Mouse (Mus musculus) left cerebral cortex, postnatal 36 days (tissue): ENCODE measurements around the gene Cd101. TPM values are rescaled to one million over a fixed set of nuclear protein-coding genes. Genes with fewer than 3 reads are reported as not detected.

ENCODE experiments used
- DNase-seq, 2 experiments: peaks; one replicate each; pipeline ENCODE4 v3.0.0; 2021 to 2022; ENCODE audit warnings: low spot score in 2 of 2, mixed read lengths in 1 of 2
- intact Hi-C: fragments of 180-260 bp; cut with DNase I; formaldehyde crosslinking; loops from one replicate; pipeline ENCODE4 v1.15.1; 2025
- total RNA-seq, 2 experiments: library from RNA; stranded (reverse); gene quantifications; 2 replicates each; pipeline ENCODE4 v1.2.3; 2021

The Cd101 gene
- total RNA-seq, result under 1 TPM; 0.27 to 0.86 TPM

DNA sequence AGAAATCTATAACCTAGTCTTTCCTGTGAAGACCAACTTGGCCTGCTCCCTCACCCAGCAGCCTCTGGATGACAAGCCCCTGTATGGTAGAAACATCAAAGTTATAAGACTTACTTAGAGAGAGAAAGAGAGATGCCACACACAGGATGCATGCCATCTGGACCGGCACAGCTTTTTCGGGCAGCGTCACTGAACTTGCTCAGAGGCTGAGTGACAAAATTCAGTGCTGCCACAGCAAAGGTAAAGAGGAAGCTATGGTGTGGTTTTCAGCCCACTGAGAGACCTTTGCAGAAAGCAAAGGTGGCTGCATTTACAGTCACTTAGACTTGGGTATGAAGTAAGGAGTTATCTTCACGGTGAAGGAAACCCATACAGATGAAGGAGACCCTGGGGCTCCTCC is at the start of gene Cd101:
TSS of gene Cd101 (minus strand) at position 218 of the 400 bp plus-strand sequence.
- DNase-seq, result no peak
- intact Hi-C loops, result no loop called here

DNA sequence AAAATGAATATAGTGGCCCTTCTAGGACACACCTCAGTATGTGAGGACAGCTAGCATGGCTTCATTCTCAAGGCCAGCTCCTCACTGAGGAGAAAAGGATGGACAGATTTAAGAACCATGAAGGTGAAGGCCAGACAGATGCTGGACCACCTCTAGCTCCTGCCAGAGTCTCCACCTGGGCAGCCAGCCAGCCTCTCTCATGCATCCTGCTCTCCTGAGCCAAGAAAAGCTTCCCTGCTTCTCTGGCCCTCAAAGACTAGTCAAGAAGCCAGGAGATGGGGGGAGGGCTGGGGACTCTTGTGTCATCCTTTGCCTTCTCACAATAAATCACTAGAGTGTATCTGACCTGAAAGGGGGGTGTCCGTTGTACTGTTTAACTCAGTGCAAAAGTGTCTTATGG is 49.0 kb upstream of the Cd101 start:
- intact Hi-C loops, result no loop called here
- DNase-seq, result no peak

DNA sequence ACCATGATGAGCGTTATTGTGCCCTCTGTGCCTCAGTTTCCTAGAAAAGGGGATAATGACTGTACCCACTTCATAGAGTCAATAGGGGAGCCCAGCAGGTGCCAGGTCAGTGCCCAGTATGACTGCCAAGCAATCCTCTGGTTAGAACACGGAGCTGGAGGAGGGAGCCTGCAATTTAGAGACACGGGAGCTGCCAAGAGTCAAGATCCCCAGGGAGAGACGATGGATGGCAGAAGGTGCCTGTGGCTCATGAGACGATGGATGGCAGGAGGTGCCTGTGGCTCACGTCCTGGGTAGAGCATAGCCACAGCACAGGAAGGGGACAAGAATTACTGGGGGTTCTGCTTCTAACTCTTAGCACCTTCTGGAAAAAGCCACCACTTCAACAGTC is 48.3 kb upstream of the Cd101 start:
- DNase-seq, result no peak
- intact Hi-C loops, result no loop called here

DNA sequence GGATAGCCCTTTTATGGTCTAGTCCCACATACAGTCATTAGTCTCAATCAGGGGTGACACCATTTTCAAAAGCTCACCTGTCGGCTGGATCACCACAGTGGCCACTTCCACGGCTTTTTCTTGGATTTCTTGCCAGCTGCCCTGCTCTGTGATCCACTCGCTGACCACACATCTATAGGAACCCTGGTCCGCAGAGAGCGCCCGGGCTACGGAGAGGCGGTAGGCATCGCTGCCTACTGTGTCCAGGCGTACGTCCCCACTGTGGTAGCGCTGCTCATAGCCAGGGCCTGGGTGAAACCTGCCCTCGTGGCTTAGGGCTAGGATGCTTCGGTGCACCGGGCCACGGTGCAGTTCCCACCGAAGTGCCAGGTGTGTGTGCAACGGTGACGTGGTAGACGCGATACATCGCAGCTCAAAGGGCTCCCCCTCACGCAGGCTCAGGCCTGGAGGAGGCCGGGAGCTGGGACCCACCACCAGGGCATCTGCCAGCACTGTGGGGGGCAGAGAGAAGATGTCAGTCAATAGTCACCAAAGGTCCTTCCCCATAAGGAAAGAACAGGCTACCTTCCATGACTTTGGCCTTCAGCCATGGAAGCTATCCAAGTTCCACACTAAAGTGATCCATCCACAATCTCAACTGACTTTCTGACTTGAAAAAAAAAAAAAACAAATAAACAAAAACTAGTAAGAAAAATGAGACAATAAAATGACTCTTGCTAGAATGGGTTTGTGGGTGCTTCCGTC is 47.8 kb upstream of the Cd101 start:
- intact Hi-C loops, result no loop called here
- DNase-seq, result no peak

DNA sequence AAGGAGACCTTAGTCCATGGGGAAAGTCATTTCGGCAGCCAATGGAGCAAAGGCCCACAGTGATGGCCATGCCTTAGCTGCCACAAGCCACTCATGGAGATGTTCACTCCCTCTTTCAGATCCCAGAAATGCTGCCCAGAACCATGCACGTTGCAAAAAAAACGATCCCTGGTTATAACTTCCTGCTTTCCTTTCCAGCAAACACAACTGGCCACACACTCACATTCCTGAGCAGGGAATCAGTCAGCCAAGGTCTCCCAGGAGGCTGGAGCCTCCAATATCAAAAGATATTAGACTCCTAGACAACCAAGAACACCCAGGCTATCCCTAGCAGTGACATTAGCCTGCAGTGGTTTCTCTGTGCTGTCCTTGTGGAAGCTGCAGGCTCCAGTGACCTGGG is 46.5 kb upstream of the Cd101 start:
- no peak for DNase-seq
- intact Hi-C loops, result no loop called here

DNA sequence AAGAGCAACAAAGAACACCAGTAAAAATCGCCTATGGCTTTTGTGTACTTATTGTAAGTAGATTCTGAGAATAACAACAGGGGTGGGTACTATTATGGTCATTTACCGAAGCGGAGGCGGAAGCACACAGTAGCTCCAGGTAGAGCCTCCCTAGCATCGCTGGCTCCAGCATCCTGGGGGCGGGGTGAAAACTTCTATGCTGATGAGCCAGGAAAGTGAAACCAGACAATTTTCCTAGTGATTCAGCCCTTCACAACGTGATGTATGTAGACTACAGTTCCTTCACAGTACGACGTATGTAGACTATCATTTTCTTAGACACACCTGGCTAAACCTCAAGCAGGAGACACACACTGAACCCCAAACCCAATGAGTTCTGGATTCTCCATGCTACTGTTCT is 44.0 kb upstream of the Cd101 start:
- DNase-seq, result no peak
- intact Hi-C loops, result no loop called here

DNA sequence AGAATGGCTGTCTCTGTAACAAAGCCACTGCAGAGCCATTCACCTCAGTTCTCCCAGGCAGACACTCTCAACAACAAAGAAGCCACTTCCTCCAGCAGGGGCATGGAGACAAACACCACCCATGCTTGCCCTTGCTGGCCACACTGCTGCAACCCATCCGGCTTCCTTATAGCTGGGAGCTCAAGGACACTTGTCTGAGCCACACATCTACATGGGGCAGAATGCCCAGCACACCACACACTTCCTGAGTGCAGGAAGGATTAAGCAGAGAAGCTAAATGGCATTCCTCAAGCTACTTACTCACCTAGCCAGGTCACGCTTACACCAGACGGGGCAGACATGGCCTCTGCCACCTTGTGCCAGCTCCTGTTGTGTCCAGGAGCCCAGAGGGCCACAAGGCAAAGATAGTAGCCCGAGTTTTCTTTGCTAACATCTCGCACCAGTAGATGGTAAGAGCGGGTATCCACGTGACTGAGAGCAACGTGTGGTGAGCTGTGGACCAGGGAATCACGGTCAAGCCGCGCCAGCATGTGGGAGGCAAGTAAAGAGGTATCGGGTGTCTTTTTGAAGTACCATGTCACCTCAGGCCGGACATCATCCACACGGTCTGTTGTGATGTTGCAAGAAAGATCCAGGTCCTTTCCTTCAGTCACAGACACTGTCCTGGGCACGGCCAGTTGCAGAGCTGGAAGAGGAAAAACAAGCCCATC is 43.3 kb upstream of the Cd101 start:
- intact Hi-C loops, result no loop called here
- DNase-seq, result no peak

DNA sequence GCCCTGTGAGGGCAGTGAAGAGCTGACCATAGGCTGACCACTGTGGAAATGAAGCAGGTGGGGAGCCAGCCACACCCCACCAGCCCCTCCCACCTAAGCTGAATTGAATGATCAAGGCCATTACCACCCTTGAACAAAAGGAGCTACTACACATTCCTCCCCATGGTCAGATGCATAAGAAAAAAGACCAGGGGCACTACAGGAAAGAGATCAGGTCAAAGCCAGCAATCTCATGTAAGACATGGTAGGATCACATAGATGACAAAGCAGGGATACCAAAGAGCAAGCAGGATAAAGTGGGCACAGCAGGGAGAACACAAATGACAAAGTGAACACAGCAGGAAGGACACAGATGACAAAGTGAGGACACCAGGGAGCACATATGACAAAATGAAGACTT is 42.2 kb upstream of the Cd101 start:
- intact Hi-C loops, result no loop called here
- DNase-seq, result no peak

DNA sequence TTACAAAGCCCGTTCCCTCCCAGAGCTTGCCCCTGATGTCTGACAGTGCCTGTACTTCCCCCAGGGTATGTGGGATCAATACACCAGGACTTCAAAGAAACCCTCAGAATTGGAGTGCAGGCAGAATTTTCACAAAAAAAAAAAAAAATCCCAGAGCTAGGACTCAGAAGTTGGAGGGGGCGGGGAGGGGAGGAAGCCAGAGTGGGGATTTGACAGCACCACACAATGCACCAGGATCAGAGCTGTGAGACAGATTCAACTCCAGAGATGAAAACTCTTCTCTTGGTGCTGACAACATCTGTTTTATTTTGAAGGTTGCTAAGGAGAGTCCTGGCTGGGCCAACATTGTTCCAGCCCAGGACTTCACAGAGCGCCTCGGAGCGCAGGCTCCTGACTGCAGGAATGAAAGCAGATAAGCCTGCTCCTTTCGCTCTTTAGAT is 41.5 kb upstream of the Cd101 start:
- no peak for DNase-seq
- intact Hi-C loops, result no loop called here

DNA sequence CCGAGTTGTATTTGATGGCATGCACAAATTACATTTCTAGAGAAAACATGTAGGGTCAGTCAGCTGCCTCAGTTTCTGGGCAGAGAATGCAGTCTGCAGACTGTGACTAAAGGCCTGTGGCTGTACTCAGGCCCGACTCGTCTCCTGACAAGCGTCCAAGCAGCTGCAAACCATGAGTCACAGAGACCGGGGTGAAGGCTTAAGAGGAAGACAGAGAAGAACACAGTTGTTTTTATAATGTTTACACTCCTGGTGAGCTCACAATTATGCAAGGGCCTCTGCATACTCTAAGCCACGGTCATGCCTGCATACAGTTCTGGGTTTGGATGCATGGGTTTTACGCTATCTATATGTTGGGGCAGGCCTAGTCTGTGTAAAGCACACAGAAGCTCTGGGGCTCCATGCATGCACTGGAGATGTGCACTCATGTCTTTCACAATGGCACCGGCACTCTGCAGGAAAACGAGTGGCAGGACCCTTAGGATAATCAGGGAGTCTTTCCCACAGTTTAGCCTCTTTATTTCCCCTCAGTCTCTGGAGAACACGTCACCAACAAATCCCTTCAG is 41.0 kb upstream of the Cd101 start:
- no peak for DNase-seq
- intact Hi-C loops, result no loop called here

DNA sequence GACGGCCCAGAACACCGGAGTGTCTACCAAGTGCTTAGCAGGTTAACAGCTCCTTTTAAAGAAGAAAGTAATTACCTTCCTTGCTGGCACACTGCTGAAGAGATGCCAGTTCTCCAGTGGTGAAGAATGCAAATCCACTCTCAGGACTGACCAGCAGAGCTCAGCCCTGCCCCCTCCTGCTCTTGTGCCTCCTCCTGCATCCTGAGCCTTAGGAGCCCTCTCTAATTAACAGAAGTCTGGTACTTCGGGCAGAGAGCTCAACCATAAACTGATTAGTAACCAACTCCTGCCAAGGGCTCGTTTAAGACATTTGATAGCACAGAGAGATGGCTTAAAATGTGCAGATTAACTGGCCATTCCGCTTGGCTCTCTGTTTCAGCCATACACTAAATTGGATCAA is 39.3 kb upstream of the Cd101 start:
- DNase-seq, result no peak
- intact Hi-C loops, result no loop called here

DNA sequence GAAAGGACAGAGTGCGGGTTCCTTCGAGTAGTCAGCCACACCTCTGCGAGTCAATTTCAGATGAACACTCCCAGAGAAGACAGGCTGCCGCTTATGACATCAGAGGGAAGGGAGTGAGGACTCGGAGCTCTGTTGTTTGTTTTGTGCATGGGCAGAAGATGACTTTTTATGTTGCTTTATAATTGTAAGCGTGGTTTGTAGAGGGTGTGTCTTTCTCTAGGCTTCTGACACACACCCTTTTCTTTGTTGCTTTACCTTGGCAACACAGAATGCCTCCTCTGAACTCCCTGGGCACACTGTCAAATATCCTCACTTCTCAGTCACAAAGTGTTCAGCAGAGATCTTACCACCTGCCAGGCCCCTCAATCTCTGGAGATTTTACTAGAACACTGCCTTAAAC is 36.8 kb upstream of the Cd101 start:
- no peak for DNase-seq
- intact Hi-C loops, result no loop called here

DNA sequence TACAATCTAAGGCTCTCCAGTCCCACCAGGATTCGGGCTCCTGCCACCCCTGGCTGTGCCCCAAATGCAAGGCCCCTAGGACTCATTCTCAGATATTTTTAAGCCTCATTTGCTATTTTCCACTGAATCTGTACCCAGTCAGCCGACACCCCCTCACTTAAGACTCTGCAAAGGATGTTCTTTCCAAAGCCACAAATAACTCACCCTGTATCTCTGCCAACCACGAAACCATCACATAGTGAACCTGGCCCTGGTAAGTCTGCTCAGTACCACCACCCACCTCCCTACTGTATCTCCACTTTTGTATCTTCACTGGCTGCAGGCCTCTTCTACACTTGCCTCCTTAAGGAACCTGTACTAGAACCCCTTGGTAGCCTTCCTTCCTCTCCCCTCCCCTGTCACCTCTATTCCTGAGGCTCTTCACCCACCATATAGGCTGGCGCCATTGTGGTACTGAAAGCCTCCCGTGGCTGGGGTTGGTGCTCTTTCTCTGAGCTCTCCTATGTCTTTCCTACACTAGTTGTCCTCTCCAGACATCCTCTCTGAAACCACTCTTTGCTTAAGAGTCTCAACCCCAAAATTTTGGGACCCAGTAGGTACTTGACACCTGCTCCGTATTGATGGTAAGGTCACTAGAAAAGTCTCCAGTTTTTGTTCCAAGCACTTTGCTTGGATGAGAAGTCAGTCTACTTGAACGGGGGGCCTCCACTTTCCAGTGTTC is 32.7 kb upstream of the Cd101 start:
- DNase-seq, result peak; percentile 34 to 46
- intact Hi-C loops, result no loop called here

DNA sequence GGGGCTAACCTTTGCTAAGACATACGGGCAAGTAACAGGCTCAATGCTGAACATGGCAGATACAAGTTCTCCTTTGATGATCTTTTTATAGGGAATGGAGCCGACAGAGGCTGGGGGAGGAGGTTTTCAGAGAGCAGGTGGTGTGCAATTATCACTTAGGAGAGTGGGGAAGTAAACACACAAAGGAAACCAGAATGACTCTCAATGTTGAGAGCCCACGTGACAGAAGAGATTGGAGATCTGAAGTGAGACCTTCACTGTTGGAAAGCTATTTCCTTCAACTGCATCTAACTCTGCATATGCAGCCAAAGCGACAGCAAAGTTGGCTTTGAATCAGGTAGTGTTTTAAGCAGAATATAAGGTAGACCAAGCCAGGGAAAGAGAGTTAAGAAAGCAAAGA is 29.9 kb upstream of the Cd101 start:
- DNase-seq, result no peak
- intact Hi-C loops, result no loop called here

DNA sequence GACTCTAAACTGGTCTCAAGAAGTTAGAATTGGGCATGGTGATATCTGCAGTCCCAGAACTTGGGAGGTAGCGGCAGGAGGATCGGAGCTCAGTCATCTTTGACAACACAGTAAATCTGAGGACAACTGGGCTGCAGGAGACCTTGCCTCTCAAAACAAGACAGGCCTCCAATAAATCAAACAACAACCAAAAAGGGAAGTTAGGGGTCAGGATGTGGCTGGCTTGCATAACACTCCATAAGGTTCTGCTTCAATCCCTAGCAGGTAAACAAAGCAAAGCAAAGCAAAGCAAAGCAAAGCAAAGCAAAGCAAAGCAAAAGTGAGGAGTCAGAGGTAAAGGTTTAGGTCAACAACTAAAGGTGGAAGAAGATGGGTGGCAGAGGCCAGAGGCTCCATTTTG is 28.8 kb upstream of the Cd101 start:
- intact Hi-C loops, result no loop called here
- DNase-seq, result no peak

DNA sequence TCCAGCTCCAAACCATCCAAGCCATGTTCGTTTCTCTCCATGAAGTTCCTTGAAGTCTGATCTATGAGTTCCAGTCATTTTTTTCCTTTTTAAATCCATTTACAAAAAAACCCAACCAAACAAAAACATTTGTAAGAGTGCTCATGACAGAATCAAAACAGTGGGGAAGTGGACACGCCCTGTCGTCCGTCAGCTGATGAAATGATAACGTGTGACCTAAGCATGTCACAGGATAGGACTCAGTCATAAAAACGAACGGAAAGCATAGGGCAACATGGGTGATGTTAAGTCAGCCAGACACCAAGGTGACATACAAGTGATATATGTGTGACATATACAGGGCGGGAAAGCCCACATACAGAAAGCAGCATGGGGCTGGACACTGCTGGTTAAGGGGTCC is 25.9 kb upstream of the Cd101 start:
- intact Hi-C loops, result no loop called here

DNA sequence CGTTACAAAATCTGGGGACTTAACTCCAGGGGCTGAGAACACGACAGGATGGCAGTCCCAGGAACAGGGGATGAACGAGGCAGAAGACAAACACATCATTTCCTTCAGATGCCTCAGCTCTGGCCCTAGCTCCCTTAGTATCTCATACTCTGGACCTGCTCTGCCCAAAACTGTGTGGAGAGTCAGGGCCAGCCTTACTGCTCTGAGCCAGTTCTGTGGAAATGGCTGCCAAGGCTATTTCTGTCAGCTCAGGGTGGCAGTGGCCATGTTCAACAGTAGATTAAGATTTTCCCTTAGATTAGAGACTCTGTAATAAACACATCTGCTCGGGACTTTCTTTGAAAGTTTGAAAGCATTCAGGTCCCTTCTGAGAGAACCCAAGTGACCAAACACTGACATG is 22.2 kb upstream of the Cd101 start:
- intact Hi-C loops, result no loop called here
- DNase-seq, result no peak

More for the DNA sequence above, 25.9 kb upstream of the Cd101 start:
- DNase-seq, result no peak

DNA sequence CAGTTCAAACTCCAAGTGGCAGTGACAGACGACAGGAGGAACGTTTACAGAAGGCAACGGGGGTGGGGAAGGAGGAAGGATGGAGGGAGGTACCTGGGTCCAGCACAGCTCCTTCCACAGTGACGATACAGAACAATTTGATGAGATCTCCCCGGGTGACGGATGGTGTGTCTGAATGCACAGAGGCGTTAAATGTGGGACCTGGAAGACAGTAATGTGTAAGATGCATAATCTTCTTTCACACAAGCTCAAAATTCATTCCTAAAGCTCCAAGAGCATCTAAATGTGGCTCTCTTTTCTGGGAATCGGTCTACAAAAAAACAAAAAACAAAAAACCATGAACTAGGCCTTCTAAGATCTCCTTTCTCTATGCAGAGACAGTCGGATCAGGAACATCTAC is 20.6 kb upstream of the Cd101 start:
- intact Hi-C loops, result loop anchor here (5.0 kb wide), 1 partner anchor 47 kb away; no protein-coding TSS in a partner anchor
- DNase-seq, result no peak

DNA sequence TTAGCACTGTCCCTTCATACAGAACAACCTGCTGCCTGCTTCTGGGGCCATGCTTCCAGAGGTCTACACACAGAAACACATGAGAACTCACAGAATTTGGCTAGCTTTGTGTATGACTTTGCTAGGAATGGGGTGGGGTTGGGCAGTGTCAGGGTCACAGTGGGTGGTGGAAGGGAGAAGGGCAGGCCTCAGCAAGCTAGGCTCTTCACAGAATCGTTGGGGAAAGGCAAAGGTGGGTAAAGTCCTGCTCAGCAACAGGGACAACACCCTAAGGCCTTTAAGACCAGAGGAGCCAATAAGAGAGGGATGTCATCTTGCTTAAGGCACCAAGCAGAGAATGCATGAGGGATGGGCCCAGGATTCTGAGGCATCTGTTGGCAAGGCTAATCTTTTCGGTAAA is 19.4 kb upstream of the Cd101 start:
- intact Hi-C loops, result loop anchor here (5.0 kb wide), 1 partner anchor 49 kb away; no protein-coding TSS in a partner anchor
- no peak for DNase-seq

DNA sequence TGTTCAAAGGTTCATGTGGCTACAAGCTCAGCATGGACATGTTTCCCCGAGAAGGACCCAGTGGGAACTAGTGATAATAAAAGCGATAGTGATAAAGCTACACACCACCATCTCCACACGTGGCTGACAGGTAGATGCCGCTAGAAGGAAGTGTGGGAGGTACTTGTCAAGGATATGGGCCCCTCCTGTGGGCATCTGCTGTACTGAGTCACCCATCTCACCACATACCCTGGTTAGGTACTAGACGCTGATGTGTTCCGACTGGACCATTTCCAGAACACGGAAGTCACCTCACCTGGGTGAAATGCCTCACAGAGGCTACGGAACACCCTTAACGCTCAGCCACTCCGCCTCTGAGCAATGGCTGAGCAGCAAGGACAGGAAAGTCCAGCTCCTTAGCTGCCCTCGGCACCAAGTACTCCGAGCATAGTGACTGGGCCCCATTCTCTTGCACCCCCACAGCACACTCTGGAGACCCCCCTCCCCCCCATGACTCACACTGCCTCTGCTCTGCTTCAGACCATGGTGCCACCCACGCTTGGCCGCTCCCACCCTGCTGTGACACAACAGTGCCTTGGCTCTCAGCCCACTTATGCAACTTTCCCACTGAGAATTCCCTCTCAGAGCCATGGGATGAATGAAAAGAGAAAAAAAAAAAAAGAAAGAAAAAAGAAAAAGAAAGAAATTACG is 18.4 kb upstream of the Cd101 start:
- intact Hi-C loops, result loop anchor here (5.0 kb wide), 1 partner anchor 50 kb away; no protein-coding TSS in a partner anchor
- peak; percentile 69 to 76 for DNase-seq
